Mouse (Mus musculus) spleen, adult 2 months (tissue): Measurements from ENCODE around the gene Kcnk1. TPM values are rescaled to one million over a fixed set of nuclear protein-coding genes. Genes with fewer than 3 reads are reported as not detected.

ENCODE experiments used
- DNase-seq, 2 experiments: peaks; one replicate each; pipeline versions ENCODE4 v3.0.0 to v3.0.0-alpha.2; 2012 to 2021; ENCODE audit warnings: low spot score in 2 of 2, low read depth in 1 of 2
- H3K27ac ChIP-seq: fragments of 200-500 bp; 2 replicates; pipeline ENCODE4 v1.5.1; 2012; ENCODE audit warnings: low read length, inconsistent platforms; ENCODE audit not compliant: insufficient read depth
- H3K27me3 ChIP-seq: fragments of 200-500 bp; 2 replicates; pipeline ENCODE4 v1.6.1; 2012; ENCODE audit warnings: mild to moderate bottlenecking, moderate library complexity, low read length, inconsistent platforms; ENCODE audit not compliant: control insufficient read depth, insufficient read depth
- H3K36me3 ChIP-seq: fragments of 200-500 bp; 2 replicates; pipeline ENCODE4 v1.6.1; 2012; ENCODE audit warnings: mild to moderate bottlenecking, low read length, inconsistent platforms; ENCODE audit not compliant: control insufficient read depth, insufficient read depth
- H3K4me1 ChIP-seq: fragments of 200-500 bp; 2 replicates; pipeline ENCODE4 v1.6.1; 2011; ENCODE audit warnings: inconsistent platforms; ENCODE audit not compliant: control insufficient read depth, insufficient read depth, insufficient read length
- H3K4me3 ChIP-seq: fragments of 200-500 bp; 2 replicates; pipeline ENCODE4 v1.5.1; 2011; ENCODE audit warnings: mild to moderate bottlenecking, inconsistent platforms; ENCODE audit not compliant: insufficient read depth, insufficient read length; ENCODE audit errors: extremely low read depth
- CTCF ChIP-seq: fragments of 200-500 bp; IDR thresholded peaks from 2 replicates; pipeline ENCODE4 v1.5.1; 2011; ENCODE audit warnings: mild to moderate bottlenecking, inconsistent platforms; ENCODE audit not compliant: insufficient read depth, insufficient read length, insufficient replicate concordance; ENCODE audit errors: extremely low read depth
- POLR2A ChIP-seq: fragments of 200-500 bp; IDR thresholded peaks from 2 replicates; pipeline ENCODE4 v1.6.1; 2011; ENCODE audit warnings: low read depth, low read length, inconsistent platforms
- WGBS: fragments of 180-500 bp; shearing (Covaris S2); methylation state at CpG from one replicate; pipeline ENCODE4 v1.1.7; 2018; 5-methylcytosine and 5-hydroxymethylcytosine counted together
- polyA plus RNA-seq: library from polyadenylated mRNA; depleted of rRNA; stranded (reverse); fragments of >200 nt; gene quantifications from 2 replicates; pipeline ENCODE4 v1.2.3, GENCODE M21; 2012; rRNA removed

Kcnk1 gene
- 0.85 and 1.0 TPM in 2 replicates for polyA plus RNA-seq

- no peak for TF ChIP-seq POLR2A
- TF ChIP-seq CTCF: no peak
- Histone ChIP-seq H3K4me1 (no peaks in the 10 kb centered on the region), H3K27me3 (peaks cover 5% of the 10 kb centered on the region), H3K27ac (no peak within 1 kb of the TSS), H3K36me3 (no peaks in the 10 kb centered on the region), H3K4me3 (no peak within 1 kb of the TSS)
- 4% methylated on average over 71 of the region's 73 CpGs for WGBS
- no peak for DNase-seq
Observed at GRCm38 (mm10) chr8:125995101-125995986, at the start of gene Kcnk1. Kcnk1 (plus strand) TSS chr8:125995170.

GRCm38 (mm10) chr8:125948696-125949308 is 46.2 kb upstream of the Kcnk1 start:
- Histone ChIP-seq H3K4me1 (no peaks in the 10 kb centered on the region), H3K27ac (no peak overlapping the region), H3K36me3 (no peaks in the 10 kb centered on the region), H3K27me3 (no peaks in the 10 kb centered on the region), H3K4me3 (no peak overlapping the region)
- DNase-seq: no peak
- TF ChIP-seq POLR2A (no peak), CTCF (no peak)
- WGBS: 86% methylated on average over 9 of the region's 9 CpGs

DNA sequence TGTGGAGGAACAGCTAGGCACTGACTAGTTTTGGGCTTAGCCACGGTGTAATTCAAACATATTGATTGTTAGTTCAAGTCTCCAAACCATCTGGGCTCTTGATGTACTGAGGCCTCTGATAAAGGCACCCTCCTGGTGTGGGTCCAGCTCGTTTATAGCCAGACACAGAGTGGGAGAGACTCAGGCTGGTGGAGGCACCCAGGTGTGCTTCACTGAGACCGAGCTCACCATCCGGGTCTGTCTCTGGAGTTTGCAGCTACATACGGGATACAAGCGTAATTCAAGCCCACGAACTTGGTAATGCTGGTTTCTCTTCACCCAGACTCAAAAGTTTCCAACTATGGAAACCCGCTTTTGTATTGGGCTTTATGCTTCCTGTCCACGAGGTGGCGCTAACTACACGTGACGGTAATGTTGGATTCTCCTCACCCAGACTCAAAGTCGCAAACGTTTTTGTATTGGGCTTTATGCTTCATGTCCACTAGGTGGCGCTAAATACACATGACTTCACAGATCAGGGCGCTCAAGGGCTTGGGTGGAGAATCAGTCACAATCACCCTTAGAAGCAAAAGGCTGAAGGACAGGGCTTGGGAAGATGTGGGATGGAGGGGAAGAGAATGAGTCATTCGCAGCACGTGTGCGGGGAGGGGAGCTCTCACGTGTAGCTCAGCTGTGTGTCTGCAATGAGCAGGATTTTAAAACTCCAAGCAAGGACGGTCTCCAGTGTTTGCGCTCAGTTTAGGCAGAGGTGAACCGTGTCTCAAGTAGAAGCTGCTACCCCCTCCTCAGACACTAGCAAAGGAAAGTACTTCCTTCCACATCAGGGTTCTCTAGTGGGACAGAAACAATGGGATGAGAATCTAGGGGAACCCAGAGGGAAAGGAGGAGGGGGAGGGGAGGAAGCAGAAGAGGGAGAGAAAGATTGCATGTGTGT is 44.7 kb upstream of the Kcnk1 start:
- Histone ChIP-seq H3K4me3 (no peak overlapping the region), H3K4me1 (no peaks in the 10 kb centered on the region), H3K36me3 (no peaks in the 10 kb centered on the region), H3K27ac (no peak overlapping the region), H3K27me3 (no peaks in the 10 kb centered on the region)
- TF ChIP-seq POLR2A (no peak), CTCF (peak; percentile 80; the same call in 1 of the 2 replicates)
- DNase-seq: peak; percentile 49 to 71
- 22% methylated on average over 23 of the region's 23 CpGs for WGBS

- Histone ChIP-seq H3K4me3 (no peak overlapping the region), H3K4me1 (no peaks in the 10 kb centered on the region), H3K27me3 (no peaks in the 10 kb centered on the region), H3K36me3 (no peaks in the 10 kb centered on the region), H3K27ac (no peak overlapping the region)
- WGBS: 13% methylated on average over 11 of the region's 11 CpGs
- DNase-seq: no peak
- TF ChIP-seq CTCF (no peak), POLR2A (no peak)
Observed at GRCm38 (mm10) chr8:125955671-125956070, 39.3 kb upstream of the Kcnk1 start.

DNA sequence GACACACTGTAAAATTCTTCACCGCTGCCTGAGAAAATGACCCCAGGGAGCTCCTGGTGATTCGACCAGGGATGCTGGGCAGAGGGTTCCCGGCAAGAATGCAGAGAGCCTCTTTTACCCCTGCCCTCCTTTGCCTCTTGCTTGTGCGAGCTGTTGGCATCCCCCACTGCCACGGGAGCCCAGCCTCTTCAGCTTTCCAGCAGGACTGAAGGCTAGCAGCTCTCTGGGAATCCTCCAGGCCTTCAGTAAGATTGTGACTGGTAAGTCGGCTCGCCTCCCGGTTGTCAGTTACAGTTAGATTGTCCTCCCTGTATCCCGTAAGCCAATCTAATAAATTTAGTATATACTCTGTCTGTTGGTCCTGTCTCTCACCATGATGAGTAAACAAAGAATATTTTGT is 38.2 kb upstream of the Kcnk1 start:
- H3K36me3 ChIP-seq: no peaks in the 10 kb centered on the region
- 88% methylated on average over 9 of the region's 9 CpGs for WGBS
- H3K4me1 ChIP-seq: no peaks in the 10 kb centered on the region
- no peak overlapping the region for H3K27ac ChIP-seq
- no peaks in the 10 kb centered on the region for H3K27me3 ChIP-seq
- DNase-seq: no peak
- TF ChIP-seq CTCF: no peak
- no peak for TF ChIP-seq POLR2A
- H3K4me3 ChIP-seq: no peak overlapping the region

GRCm38 (mm10) chr8:125957226-125957993 is 37.6 kb upstream of the Kcnk1 start:
- no peak overlapping the region for H3K4me3 ChIP-seq
- H3K27me3 ChIP-seq: no peaks in the 10 kb centered on the region
- no peak for DNase-seq
- TF ChIP-seq POLR2A (no peak), CTCF (no peak)
- H3K4me1 ChIP-seq: no peaks in the 10 kb centered on the region
- WGBS: 80% methylated on average over 13 of the region's 13 CpGs
- H3K27ac ChIP-seq: no peak overlapping the region
- no peaks in the 10 kb centered on the region for H3K36me3 ChIP-seq
